Mouse (Mus musculus) kidney, postnatal 14 days (tissue): Measurements from ENCODE around the gene Abi3bp.

ENCODE experiments used
- DNase-seq: peaks from one replicate; pipeline ENCODE4 v3.0.0; 2022; ENCODE audit warnings: mixed read lengths

Gene Abi3bp

GRCm38 (mm10) chr16:56477677-56478574, at the start of gene Abi3bp:
Gene Abi3bp, plus strand, starts transcription at chr16:56477878.
- DNase-seq, result peak; percentile 35

DNA sequence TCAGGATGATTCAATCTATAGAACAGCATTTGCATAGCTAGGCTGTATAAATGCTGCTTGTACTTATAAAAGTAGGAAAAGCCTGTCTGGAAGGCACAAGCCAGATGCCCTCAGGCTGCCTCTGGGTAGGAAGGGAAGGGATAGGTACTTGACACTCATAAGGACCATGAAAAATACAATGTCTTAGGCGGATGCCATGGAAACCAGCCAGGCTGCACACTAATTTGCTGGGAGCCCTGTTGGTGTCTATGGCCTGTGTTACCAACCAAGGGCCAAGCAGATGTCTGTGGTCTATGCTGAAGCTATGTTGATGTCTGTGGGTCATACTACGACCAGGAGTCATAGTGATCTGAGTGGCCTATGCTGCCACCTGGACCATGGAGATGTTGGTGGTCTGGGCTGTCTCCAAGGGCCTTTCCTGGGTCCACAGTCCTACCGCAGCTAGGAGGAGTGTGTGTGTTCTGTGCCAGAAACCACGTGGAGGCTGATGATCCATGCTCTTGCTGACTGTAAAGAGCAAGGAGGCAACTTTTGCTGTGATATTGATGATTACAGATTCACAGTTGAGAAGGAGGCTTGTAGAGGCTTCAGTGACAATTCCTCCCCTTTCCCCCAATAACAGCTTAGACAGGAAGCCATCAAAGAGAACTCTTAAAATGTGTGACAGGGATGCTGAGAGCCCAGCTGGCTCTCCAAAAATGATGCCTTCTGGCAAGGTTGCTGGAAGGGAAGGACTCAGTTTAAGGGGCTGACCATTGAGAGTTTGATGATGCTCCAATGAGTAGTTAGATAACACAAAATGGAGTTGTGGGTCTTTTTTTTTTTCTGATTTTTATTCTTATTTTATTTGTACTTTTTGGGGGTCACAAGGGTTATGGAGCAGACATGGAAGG, 42.1 kb upstream of the Abi3bp start:
- DNase-seq, result no peak

- no peak for DNase-seq
These were observed 37.4 kb upstream of the Abi3bp start for GRCm38 (mm10) chr16:56440243-56440642.

DNA sequence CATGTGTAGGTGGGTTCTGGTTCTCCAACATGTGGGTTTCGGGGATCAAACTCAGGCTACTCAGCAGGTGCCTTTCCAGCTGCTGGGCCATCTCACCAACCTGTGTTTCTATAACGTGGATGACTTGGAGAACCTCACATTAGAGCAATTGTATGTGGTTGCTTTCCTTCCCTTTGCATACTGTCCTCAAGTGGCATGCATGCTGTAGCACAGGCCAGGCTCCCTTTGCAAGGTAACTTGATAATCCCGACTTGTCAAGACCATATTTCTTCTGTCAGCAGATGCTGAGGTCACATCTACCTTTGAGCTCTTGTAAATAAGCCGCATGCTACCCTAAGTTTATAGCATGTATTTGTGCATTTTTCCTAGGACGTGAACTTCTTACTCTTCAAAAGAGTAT, 36.6 kb upstream of the Abi3bp start:
- no peak for DNase-seq

DNA sequence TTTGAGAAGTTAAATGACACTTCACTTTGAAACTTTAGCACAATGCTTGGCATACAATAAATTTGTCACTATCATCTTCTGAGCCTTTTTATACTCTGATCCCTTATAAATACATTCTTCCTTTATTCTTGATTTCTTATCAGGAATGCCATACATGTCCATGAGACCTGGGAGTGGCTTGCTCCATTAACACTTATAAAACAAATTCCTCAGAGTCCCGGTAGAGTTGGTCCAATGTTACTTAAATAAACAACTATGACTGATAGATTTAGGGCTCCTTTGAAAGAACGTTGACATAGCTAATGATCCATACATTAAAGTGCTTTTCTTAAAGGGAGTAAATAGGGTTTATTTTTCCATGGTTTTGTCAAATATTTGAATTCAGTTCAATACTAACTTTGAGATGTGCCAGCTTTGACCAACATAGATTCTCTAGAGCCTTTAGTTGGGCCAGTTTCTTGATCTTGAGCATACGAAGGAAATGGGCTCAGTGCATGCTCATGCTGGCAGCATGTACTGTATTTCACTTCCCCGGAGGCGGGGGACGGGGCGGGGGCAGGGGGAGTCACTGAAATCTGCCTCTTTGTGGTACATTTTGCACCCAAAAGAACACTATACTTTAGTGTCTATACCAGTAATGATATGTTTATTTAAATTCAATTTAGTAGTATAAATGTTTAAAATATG, 35.9 kb upstream of the Abi3bp start:
- no peak for DNase-seq

GRCm38 (mm10) chr16:56451482-56451881, 26.2 kb upstream of the Abi3bp start:
- no peak for DNase-seq

GRCm38 (mm10) chr16:56451923-56452322, 25.8 kb upstream of the Abi3bp start:
- DNase-seq, result no peak

DNA sequence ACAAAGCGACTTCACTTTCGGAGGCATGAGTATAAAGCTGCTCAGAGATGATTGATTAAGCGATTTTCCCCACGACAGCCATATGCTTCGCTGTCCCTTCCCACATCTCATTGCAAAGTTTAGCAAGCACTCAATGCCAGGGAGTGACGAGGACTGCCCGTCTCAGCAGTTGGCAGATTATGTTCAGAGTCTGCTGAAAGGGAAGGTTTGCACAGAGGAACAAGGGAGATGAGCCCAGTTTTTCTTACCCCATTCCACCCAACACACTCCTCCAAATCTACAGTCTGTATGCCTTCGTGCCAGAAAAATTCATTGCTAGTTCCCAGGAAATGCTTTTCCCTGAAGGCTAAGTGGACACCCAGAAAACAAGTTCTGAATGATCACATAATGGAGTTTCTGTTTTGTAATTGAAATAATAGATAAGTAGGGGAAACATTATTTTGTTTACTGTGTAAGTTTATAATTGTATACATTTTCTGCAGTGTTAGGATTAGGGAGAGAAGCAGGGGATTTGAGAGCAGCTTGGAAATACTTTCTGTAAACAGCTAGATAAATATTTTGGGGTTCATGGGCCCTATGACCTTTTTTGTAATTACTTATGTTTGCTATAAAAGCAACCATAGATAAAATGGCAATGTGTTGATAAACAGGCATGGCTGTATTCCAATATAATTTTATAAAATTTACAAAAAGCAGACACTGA, 19.5 kb upstream of the Abi3bp start:
- DNase-seq, result no peak

DNA sequence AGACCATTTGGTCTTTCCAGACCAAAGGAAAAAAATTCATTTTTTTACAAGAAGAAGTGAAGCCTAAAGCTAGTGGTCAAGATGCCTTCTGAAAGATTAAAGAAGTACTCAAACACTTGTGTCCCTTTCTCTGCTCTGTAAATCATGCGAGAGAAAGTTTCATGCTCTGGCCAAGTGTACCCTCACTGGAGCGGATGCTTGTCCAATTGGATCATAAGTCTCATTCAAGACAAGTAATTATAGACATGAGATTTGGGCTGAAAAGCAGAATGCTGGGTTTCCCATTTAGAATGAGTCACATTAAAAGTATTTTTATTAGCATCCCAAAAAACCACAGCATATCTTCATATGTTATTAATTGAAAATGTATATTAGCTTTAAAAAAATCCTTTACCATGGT, 4.5 kb upstream of the Abi3bp start:
- no peak for DNase-seq

- peak; percentile 11 for DNase-seq
These were observed 2.0 kb upstream of the Abi3bp start for GRCm38 (mm10) chr16:56475676-56476075.

GRCm38 (mm10) chr16:56478575-56479191, 1.0 kb downstream of the Abi3bp start:
- DNase-seq, result peak; percentile 21

GRCm38 (mm10) chr16:56483466-56483865, 5.8 kb downstream of the Abi3bp start:
- no peak for DNase-seq

- peak; percentile 68 for DNase-seq
These were observed 8.8 kb downstream of the Abi3bp start for GRCm38 (mm10) chr16:56486461-56486860.

DNA sequence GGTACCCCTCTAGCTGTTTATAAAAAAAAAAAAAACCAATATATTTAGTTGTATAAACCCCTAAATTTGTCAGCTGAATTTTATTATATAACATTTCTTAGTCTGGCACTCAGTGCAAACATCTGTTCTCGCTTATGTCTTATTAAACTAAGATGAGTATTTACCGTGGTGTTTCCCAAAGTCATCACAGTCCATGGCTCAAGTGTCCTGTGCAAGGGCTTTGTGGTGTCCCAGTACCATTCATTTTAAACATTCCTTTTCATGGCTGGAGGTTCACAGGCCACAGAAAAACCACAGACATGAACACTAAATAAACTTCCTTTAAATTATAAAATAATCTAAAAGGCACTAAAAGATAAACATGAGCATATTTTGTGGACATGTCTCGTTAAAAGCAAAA, 13.2 kb downstream of the Abi3bp start:
- DNase-seq, result no peak

DNA sequence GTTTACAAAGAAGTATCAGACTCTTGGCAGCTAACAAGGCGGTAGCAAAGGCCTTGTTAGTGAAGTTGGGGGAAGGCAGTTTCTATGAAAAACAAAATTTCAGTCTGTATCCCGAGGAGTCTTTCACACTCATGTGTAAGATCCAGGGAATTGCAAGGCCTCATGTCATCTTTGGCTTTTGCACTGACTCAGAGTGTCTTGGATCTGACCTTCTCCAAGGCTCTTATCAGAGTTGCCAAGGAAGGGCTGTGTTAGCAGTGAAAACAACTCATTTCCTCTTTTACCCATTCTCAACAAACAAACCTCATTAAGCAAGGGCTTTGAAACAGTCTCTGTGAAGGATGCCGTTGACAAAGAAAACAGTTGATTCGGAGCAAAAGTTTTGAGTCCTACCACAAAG, 17.6 kb downstream of the Abi3bp start:
- no peak for DNase-seq

DNA sequence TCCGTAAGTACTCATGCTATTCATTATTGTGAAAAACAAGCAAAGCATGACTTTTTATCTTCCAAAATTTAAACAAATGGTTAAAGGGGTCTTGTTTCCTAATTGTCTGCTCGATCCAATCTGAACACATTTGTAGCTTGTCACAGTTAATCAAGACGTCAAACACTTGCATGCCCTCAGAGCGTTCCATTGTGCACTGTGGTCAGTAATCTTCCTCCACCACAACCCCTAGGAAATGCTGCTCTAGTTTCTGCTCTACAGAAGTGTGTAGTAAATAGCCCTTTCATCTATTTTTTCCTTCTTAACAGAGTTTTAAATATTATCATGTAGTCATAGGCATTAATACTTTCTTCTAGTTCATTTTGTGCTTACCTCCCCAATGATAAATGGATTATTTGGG, 19.1 kb downstream of the Abi3bp start:
- no peak for DNase-seq

- no peak for DNase-seq
These were observed 21.0 kb downstream of the Abi3bp start for GRCm38 (mm10) chr16:56498680-56499079.

- no peak for DNase-seq
These were observed 22.8 kb downstream of the Abi3bp start for GRCm38 (mm10) chr16:56500441-56500840.

- DNase-seq, result no peak
These were observed 23.4 kb downstream of the Abi3bp start for GRCm38 (mm10) chr16:56501101-56501500.

- peak; percentile 70 for DNase-seq
These were observed 23.8 kb downstream of the Abi3bp start for GRCm38 (mm10) chr16:56501513-56501912.

DNA sequence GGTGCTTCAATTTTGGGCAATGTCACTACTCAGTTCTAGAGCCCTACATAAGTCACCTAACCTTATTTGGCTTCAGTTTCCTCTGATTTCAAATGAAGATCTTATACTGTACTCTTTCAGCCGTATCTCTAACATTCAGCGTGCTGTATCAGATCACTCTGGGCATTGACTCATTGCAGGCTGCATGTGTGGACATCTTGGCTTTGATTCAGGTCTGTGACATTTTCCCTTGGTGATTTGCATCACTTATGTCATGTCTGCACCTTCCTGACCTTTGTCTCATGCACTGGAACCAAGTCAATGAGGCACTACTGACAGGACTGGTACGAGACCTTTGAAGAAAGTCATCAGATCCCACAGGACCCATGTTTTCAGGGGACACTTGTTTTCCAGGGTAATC, 24.5 kb downstream of the Abi3bp start:
- no peak for DNase-seq

GRCm38 (mm10) chr16:56503941-56504340, 26.3 kb downstream of the Abi3bp start:
- DNase-seq, result no peak
